Mouse (Mus musculus) embryonic facial prominence, embryonic 10.5 days (tissue): ENCODE measurements around the gene Mroh2a. TPM values are rescaled to one million over a fixed set of nuclear protein-coding genes. Genes with fewer than 3 reads are reported as not detected.
A peak's percentile ranks its signal among the peaks of the same experiment; 100 is the strongest.

Experiments
- DNase-seq: peaks from one replicate; pipeline ENCODE4 v3.0.0-alpha.2; 2017; ENCODE audit warnings: low spot score
- H3K27ac ChIP-seq: fragments of 300-500 bp; sonication (generic); replicated peaks from 2 replicates; pipeline ENCODE4 v1.5.1; 2016; ENCODE audit warnings: mild to moderate bottlenecking
- H3K27me3 ChIP-seq: fragments of 300-500 bp; sonication (generic); replicated peaks from 2 replicates; pipeline ENCODE4 v1.6.1; 2016; ENCODE audit warnings: low read depth, mild to moderate bottlenecking; ENCODE audit not compliant: poor library complexity, severe bottlenecking
- H3K36me3 ChIP-seq: fragments of 300-500 bp; sonication (generic); replicated peaks from 2 replicates; pipeline ENCODE4 v1.6.1; 2016; ENCODE audit warnings: mild to moderate bottlenecking, moderate library complexity
- H3K4me1 ChIP-seq: fragments of 300-500 bp; sonication (generic); 2 replicates; pipeline ENCODE4 v1.6.1; 2016
- H3K4me3 ChIP-seq: fragments of 300-500 bp; sonication (generic); 2 replicates; pipeline ENCODE4 v1.5.1; 2016; ENCODE audit warnings: mild to moderate bottlenecking, moderate library complexity
- H3K9me3 ChIP-seq: fragments of 300-500 bp; sonication (generic); 2 replicates; pipeline ENCODE4 v1.6.1; 2016; ENCODE audit warnings: mild to moderate bottlenecking
- WGBS: fragments of 180-500 bp; shearing (Covaris S2); methylation state at CpG from one replicate; pipeline ENCODE4 v1.1.7; 2016; 5-methylcytosine and 5-hydroxymethylcytosine counted together
- polyA plus RNA-seq: library from polyadenylated mRNA; unstranded; fragments of >200 nt; fragmentation: Nextera tagmentation; extraction: Ambion mirVana; gene quantifications from 2 replicates; pipeline ENCODE4 v1.2.1, GENCODE M21; 2016

The Mroh2a gene
- polyA plus RNA-seq, result 1.0 and 1.1 TPM in 2 replicates

DNA sequence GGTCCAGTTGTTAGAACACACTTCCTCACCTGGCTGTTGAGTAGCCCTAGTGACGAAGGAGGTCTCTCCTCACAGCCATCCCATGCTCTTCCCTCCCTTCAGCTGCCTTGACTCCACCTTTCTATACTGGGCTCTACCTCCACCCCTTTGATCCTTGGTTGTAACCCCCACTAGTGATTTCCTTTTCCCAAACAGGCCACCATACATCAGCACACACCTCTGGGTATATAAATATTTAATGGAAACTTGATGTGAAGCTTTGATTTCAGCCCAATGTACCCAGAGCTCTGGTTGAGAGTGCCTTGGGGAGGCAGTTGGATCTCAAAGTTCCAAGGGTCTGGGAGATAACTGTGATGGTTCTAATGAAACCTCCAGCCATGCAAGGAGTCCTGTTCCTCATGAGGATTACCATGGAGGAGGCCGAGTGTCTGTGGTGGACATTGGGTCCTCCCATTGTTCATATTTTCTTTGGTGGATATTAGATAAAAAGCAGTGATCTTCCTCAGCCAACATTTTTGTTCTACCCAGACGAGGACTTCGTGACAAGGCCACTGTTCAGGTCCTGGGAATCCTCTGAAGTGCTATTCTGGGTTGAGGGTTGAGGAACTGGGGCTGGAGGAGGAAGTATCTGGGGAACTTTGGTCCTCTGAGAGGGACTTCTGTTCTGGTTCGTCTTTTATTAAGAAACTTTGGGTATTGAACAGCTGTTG, at the start of gene Mroh2a:
Mroh2a (plus strand) TSS at position 317 of the 710 bp plus-strand sequence.
- Histone ChIP-seq H3K27ac (no peak within 1 kb of the TSS), H3K4me3 (no peak within 1 kb of the TSS), H3K36me3 (no peaks in the 10 kb centered on the region), H3K9me3 (peaks cover 66% of the 10 kb centered on the region), H3K4me1 (no peaks in the 10 kb centered on the region), H3K27me3 (no peaks in the 10 kb centered on the region)
- 60% methylated on average over 5 of the region's 5 CpGs for WGBS
- no peak for DNase-seq

DNA sequence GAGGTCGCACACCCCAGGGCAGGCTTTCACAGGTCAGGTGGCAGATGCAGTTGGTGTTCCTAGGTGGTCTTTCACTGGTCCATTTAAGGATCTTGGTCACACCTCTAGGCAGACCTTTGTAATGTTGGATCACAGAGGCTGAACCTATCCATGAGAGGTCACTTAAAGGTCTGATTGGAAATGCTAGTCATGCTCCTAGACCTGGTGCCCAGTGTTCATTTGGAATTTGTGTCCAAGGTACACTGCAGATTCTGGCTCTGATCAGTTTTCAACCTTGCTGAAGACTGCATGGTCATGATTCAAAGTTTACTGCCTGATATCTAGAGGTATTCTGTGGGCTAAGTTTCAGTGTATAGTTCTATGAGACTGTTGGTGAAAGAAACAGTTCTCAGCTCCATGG, 47.1 kb upstream of the Mroh2a start:
- no peaks in the 10 kb centered on the region for H3K4me1 ChIP-seq
- H3K27me3 ChIP-seq, result no peaks in the 10 kb centered on the region
- 88% methylated on average over 1 of the region's 1 CpGs for WGBS
- no peak overlapping the region for H3K27ac ChIP-seq
- H3K4me3 ChIP-seq, result no peak overlapping the region
- H3K36me3 ChIP-seq, result no peaks in the 10 kb centered on the region
- DNase-seq, result no peak
- H3K9me3 ChIP-seq, result peaks cover 24% of the 10 kb centered on the region

DNA sequence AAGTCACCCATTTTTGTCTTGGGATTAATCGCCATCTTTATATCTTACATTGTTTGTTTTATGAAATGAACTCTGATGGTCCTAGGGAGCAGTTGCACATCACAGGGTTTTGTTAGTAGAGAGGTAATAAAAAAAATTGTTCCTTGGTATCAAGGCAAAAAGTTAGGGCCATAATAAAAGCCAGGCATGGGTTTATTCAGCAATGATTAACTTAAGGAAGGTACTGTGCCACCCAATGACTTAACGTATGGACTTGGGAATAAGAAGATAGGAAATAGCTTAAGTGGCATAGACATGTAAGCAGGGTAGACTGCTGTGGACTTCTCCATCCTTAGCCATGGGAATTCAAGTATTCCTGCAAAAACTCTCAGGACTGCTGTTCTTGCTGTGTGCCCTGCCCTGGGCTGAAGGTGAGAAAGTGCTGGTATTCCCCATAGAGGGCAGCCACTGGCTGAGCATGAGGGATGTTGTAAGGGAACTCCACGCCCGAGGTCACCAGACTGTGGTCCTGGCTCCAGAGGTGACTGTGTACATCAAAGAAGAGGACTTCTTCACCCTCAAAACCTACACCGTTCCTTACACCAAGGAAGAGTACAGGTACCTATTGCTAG, 40.4 kb upstream of the Mroh2a start:
- no peaks in the 10 kb centered on the region for H3K4me1 ChIP-seq
- 86% methylated on average over 5 of the region's 5 CpGs for WGBS
- no peak overlapping the region for H3K27ac ChIP-seq
- no peaks in the 10 kb centered on the region for H3K27me3 ChIP-seq
- H3K4me3 ChIP-seq, result no peak overlapping the region
- DNase-seq, result no peak
- H3K36me3 ChIP-seq, result no peaks in the 10 kb centered on the region
- no peaks in the 10 kb centered on the region for H3K9me3 ChIP-seq

DNA sequence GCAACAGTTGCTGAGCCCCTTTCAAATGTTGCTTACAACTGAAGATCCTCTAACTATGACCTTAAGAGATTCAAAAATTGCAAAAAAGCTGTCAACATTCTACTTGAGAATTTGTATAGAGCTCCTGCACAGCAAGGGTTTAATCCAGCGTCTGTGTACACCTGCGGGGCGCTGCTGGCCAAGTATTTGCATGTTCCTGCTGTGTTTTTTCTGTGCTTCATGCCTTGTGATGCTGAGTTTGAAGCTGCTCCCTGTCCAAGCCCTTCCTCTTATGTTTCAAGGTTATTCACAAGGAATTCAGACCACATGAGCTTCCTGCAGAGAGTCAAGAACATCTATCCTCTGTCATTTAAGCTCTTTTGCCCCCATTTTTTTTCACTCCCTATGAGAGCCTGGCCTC, 34.6 kb upstream of the Mroh2a start:
- no peaks in the 10 kb centered on the region for H3K4me1 ChIP-seq
- H3K27me3 ChIP-seq, result no peaks in the 10 kb centered on the region
- DNase-seq, result no peak
- H3K27ac ChIP-seq, result no peak overlapping the region
- H3K9me3 ChIP-seq, result no peaks in the 10 kb centered on the region
- H3K4me3 ChIP-seq, result no peak overlapping the region
- no peaks in the 10 kb centered on the region for H3K36me3 ChIP-seq
- WGBS, result 69% methylated on average over 3 of the region's 3 CpGs

DNA sequence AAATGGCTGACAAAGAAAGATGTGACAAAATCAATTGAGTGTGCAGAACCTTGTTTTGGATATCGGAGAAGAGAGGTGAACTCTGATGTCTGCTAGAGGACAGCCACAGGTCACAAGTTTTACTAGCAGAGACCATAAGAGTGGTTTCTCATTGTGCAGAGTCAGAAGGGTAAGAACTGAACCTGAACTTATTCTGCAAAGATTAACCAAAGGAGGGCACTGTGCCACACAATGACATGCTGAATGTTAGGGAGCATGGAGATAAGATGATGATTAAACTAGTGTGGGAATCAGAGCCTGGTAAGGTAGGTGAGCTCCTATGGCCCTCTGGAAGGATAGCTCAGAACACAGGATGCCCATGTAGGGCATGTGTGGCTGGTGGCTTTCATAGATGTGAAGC, 31.1 kb upstream of the Mroh2a start:
- Histone ChIP-seq H3K27me3 (no peaks in the 10 kb centered on the region), H3K4me3 (no peak overlapping the region), H3K4me1 (no peaks in the 10 kb centered on the region), H3K27ac (no peak overlapping the region), H3K36me3 (no peaks in the 10 kb centered on the region), H3K9me3 (no peaks in the 10 kb centered on the region)
- no peak for DNase-seq
- WGBS, result 94% methylated on average over 1 of the region's 1 CpGs

DNA sequence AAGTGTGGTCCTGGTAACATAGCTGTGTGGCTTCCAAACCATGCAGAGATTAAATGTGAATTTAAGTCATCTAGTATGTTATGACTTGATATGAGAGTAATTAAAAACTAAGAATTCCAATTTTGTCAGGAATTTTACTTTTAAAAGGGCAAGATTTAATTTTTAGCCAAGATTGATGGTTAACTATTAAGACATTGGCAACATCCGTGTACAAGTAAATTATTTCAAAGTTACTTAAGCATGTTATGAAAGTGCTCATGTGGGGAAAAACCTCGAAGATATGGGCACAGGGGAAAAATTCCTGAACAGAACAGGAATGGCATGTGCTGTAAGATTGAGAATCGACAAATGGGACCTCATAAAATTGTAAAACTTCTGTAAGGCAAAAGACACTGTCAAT, 29.3 kb upstream of the Mroh2a start:
- no peak overlapping the region for H3K27ac ChIP-seq
- no peaks in the 10 kb centered on the region for H3K36me3 ChIP-seq
- H3K4me3 ChIP-seq, result no peak overlapping the region
- no peaks in the 10 kb centered on the region for H3K9me3 ChIP-seq
- WGBS, result 81% methylated on average over 3 of the region's 3 CpGs
- no peak for DNase-seq
- H3K27me3 ChIP-seq, result no peaks in the 10 kb centered on the region
- no peaks in the 10 kb centered on the region for H3K4me1 ChIP-seq

DNA sequence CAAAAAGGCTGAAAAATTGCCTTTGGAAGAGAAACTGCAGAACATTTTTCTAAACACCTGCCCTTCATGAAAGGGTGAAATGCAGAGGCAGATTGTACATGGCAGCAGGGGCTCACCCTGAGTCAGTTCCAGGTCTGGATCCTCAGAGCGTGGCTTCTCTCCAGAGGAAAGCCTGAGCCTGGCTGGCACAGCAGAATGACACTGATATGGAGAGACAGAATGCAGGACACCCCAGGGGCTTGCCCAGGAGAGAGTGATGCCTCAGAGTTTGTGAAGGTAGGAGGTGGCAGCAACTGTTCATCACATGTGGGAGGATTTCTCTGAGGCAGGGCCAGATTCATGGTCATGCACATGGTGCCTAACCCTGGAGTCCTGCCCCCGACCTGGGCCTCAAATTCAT, 26.8 kb upstream of the Mroh2a start:
- no peak overlapping the region for H3K4me3 ChIP-seq
- H3K27ac ChIP-seq, result no peak overlapping the region
- 0 out of 2 replicates have a peak, but pooled peaks cover 3% of the 10 kb centered on the region for H3K36me3 ChIP-seq
- H3K9me3 ChIP-seq, result peaks cover 13% of the 10 kb centered on the region; the same call in 1 of the 2 replicates
- WGBS, result 70% methylated on average over 2 of the region's 2 CpGs
- H3K27me3 ChIP-seq, result peaks cover 6% of the 10 kb centered on the region; the same call in 1 of the 2 replicates
- H3K4me1 ChIP-seq, result peaks cover under 1% of the 10 kb centered on the region
- no peak for DNase-seq

DNA sequence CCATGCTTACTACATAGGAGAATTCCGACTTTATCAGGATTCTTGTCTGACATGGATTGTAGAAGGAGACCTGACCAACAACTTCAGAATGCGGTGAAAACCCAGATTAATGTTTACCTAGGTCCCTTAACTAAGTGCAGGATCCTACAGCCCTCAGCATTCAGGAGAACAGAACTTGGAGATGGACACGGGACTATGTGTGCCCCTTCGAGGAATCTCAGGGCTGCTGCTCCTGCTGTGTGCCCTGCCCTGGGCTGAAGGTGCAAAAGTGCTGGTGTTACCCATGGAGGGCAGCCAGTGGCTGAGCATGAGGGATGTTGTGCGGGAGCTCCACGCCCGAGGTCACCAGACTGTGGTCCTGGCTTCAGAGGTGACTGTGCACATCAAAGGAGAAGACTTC, 26.3 kb upstream of the Mroh2a start, which contains the start of gene Ugt1a2:
Ugt1a2 (plus strand) TSS at position 146 of the 400 bp plus-strand sequence.
- Histone ChIP-seq H3K27me3 (peaks cover 7% of the 10 kb centered on the region; the same call in 1 of the 2 replicates), H3K27ac (no peak within 1 kb of the TSS), H3K9me3 (peaks cover 14% of the 10 kb centered on the region; the same call in 1 of the 2 replicates), H3K36me3 (0 out of 2 replicates have a peak, but pooled peaks cover 3% of the 10 kb centered on the region), H3K4me1 (peaks cover 5% of the 10 kb centered on the region), H3K4me3 (no peak within 1 kb of the TSS)
- WGBS, result 83% methylated on average over 7 of the region's 7 CpGs
- DNase-seq, result no peak

DNA sequence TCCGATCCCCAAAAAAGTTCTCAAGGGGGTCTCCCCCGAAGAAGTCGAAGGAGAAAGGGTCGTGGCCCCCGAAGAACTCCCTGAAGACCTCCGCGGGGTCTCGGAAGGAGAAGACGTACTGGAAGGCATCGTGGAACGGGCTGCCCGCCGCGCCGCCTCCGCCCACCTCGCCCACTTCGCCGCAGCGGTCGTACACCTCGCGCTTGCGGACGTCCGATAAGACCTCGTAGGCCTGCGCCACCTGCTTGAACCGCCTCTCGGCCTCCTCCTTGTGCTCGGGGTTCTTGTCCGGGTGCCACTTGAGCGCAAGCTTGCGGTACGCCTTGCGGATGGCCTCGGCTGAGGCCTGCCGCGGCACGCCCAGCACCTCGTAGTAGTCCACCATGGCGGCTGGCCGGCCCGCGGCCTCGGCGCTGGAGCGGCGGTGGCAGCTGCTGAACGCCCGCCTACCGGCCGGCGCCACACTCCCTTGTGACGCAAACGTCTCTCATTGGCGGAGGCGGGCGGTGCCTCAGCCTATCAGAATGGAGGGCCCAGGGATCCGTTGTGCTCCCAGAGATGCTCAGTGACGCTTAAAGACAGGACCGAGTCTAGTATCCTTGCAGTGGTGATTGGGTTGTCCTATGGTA, 21.4 kb upstream of the Mroh2a start, which contains the start of gene Dnajb3:
Dnajb3 (minus strand) TSS at position 489 of the 629 bp plus-strand sequence.
- peaks cover 8% of the 10 kb centered on the region for H3K4me1 ChIP-seq
- peaks cover 15% of the 10 kb centered on the region for H3K27me3 ChIP-seq
- peak; percentile 90 for DNase-seq
- H3K36me3 ChIP-seq, result 0 out of 2 replicates have a peak, but pooled peaks cover 3% of the 10 kb centered on the region
- peak within 1 kb of the TSS; percentile 91 for H3K27ac ChIP-seq
- 7% methylated on average over 62 of the region's 62 CpGs for WGBS
- H3K9me3 ChIP-seq, result peaks cover 17% of the 10 kb centered on the region
- peak within 1 kb of the TSS; percentile 67 for H3K4me3 ChIP-seq

DNA sequence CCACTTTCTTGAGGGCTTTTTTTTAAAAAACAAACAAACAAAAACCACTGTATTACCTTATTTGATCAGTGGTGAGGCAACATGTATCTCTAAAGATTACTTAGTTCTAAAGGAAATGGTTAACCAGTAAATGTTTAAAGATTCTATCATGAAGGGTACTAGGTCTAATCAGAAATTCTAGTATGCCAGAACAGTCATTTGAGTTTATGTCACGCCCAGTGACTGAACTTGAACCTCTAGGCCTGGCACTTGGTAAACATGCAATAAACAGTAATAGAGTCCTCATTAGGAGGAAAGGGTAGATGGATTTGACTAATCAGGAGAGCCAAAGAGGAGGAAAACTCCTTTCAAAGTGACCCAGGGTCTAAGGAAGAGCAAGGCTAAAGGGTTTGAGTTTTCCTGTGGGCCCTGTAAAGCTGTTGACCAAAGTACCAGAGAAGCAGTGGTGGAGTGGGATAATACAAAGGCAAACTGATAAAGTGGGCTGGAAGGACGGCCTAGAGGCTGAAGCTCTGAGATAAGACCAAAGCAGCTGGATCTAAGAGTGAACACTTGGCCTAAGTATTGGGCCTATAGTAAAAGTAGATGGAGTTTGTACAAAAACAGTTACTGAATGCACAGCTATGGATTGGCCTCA, 19.8 kb upstream of the Mroh2a start:
- H3K4me3 ChIP-seq, result no peak overlapping the region
- H3K9me3 ChIP-seq, result peaks cover 24% of the 10 kb centered on the region
- H3K27me3 ChIP-seq, result peaks cover 15% of the 10 kb centered on the region
- DNase-seq, result no peak
- peaks cover 8% of the 10 kb centered on the region for H3K4me1 ChIP-seq
- 0 out of 2 replicates have a peak, but pooled peaks cover 3% of the 10 kb centered on the region for H3K36me3 ChIP-seq
- 76% methylated on average over 2 of the region's 2 CpGs for WGBS
- H3K27ac ChIP-seq, result no peak overlapping the region

DNA sequence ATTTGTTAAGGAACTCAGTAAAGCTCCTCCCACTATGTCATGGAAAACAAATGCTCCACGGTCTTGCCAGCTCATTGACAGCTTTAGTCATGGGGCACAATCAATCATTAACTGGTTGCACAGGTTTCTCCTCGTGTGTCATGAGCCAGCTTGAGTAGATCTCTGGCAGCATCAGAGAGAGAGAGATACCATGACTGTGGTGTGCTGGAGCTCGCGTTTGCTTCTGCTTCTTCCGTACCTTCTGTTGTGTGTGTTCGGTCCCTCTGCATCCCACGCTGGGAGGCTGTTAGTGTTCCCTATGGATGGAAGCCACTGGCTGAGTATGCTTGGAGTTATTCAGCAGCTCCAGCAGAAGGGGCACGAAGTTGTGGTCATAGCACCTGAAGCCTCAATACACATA, 15.0 kb upstream of the Mroh2a start, which contains the start of gene Ugt1a1:
Ugt1a1 (plus strand) TSS at position 148 of the 400 bp plus-strand sequence.
- peaks cover 5% of the 10 kb centered on the region for H3K27me3 ChIP-seq
- no peaks in the 10 kb centered on the region for H3K4me1 ChIP-seq
- no peak for DNase-seq
- no peak within 1 kb of the TSS for H3K27ac ChIP-seq
- H3K9me3 ChIP-seq, result peaks cover 52% of the 10 kb centered on the region
- WGBS, result 69% methylated on average over 8 of the region's 8 CpGs
- no peak within 1 kb of the TSS for H3K4me3 ChIP-seq
- no peaks in the 10 kb centered on the region for H3K36me3 ChIP-seq

DNA sequence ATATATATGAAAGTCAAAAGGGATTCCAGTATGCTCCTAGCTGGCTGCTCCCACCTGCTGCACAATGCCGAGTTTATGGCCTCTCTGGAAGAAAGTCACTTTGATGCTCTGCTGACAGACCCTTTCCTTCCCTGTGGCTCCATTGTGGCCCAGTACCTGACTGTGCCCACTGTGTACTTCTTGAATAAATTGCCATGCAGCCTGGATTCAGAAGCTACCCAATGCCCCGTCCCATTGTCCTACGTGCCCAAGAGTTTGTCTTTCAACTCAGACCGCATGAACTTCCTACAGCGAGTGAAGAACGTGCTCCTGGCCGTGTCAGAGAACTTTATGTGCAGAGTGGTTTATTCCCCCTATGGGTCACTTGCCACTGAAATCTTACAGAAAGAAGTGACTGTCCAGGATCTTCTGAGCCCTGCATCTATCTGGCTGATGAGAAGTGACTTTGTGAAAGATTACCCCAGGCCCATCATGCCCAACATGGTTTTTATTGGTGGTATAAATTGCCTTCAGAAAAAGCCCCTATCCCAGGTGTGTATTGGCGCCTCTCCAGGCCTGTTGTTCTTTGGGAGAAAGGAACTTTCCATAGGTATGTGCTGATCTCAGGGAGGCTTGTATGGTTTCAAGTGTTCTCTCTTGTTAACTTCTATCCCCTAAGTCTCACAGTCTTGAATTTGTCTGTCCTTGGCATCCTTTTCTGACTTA, 14.3 kb upstream of the Mroh2a start:
- DNase-seq, result no peak
- Histone ChIP-seq H3K4me3 (no peak overlapping the region), H3K9me3 (peaks cover 52% of the 10 kb centered on the region), H3K4me1 (no peaks in the 10 kb centered on the region), H3K36me3 (no peaks in the 10 kb centered on the region), H3K27ac (no peak overlapping the region), H3K27me3 (no peaks in the 10 kb centered on the region)
- WGBS, result 63% methylated on average over 8 of the region's 8 CpGs
